Mouse (Mus musculus): ENCODE measurements around the gene Ncs1.

The Ncs1 gene

GRCm38 (mm10) chr2:31277810-31278209, 32.2 kb downstream of the Ncs1 start:
- no peak for DNase-seq (ENCODE audit: low read depth, low spot score)

GRCm38 (mm10) chr2:31278483-31278882, 32.9 kb downstream of the Ncs1 start:
- no peak for DNase-seq (ENCODE audit: low read depth, low spot score)

- no peak for DNase-seq (ENCODE audit: low read depth, low spot score)
These were observed 35.5 kb downstream of the Ncs1 start for GRCm38 (mm10) chr2:31281138-31281537.

- peak; percentile 64 for DNase-seq (ENCODE audit: low read depth, low spot score)
These were observed 36.6 kb downstream of the Ncs1 start for GRCm38 (mm10) chr2:31282266-31282665.

- no peak for DNase-seq (ENCODE audit: low read depth, low spot score)
These were observed 37.3 kb downstream of the Ncs1 start for GRCm38 (mm10) chr2:31282880-31283279.

GRCm38 (mm10) chr2:31284531-31284930, 38.9 kb downstream of the Ncs1 start:
- no peak for DNase-seq (ENCODE audit: low read depth, low spot score)

- DNase-seq (ENCODE audit: low read depth, low spot score), result peak; percentile 64
These were observed 45.8 kb downstream of the Ncs1 start for GRCm38 (mm10) chr2:31291421-31291820.

GRCm38 (mm10) chr2:31294985-31295384, 49.4 kb downstream of the Ncs1 start:
- DNase-seq (ENCODE audit: low read depth, low spot score), result peak; percentile 71

GRCm38 (mm10) chr2:31296395-31296794, 50.8 kb downstream of the Ncs1 start:
- no peak for DNase-seq (ENCODE audit: low read depth, low spot score)

- peak; percentile 83 for DNase-seq (ENCODE audit: low read depth, low spot score)
These were observed 52.1 kb downstream of the Ncs1 start for GRCm38 (mm10) chr2:31297602-31298268.

- no peak for DNase-seq (ENCODE audit: low read depth, low spot score)
These were observed 53.2 kb downstream of the Ncs1 start for GRCm38 (mm10) chr2:31298814-31299213.

GRCm38 (mm10) chr2:31299266-31299665, 53.6 kb downstream of the Ncs1 start:
- peak; percentile 76 for DNase-seq (ENCODE audit: low read depth, low spot score)

- no peak for DNase-seq (ENCODE audit: low read depth, low spot score)
These were observed 54.4 kb downstream of the Ncs1 start for GRCm38 (mm10) chr2:31299996-31300395.

GRCm38 (mm10) chr2:31303177-31303576, 57.6 kb downstream of the Ncs1 start:
- DNase-seq (ENCODE audit: low read depth, low spot score), result no peak

- no peak for DNase-seq (ENCODE audit: low read depth, low spot score)
These were observed 58.6 kb downstream of the Ncs1 start for GRCm38 (mm10) chr2:31304191-31304590.

GRCm38 (mm10) chr2:31304801-31305665, 59.4 kb downstream of the Ncs1 start:
- peak; percentile 97 for DNase-seq (ENCODE audit: low read depth, low spot score)

- peak; percentile 68 for DNase-seq (ENCODE audit: low read depth, low spot score)
These were observed 60.1 kb downstream of the Ncs1 start for GRCm38 (mm10) chr2:31305684-31306083.

- DNase-seq (ENCODE audit: low read depth, low spot score), result peak; percentile 68
These were observed 62.6 kb downstream of the Ncs1 start for GRCm38 (mm10) chr2:31308257-31308656.

GRCm38 (mm10) chr2:31309549-31309948, 63.9 kb downstream of the Ncs1 start:
- no peak for DNase-seq (ENCODE audit: low read depth, low spot score)

GRCm38 (mm10) chr2:31314007-31314465, 68.4 kb downstream of the Ncs1 start, which contains the start of gene Hmcn2:
Gene Hmcn2 (plus strand): TSS chr2:31314415.
- no peak for DNase-seq (ENCODE audit: low read depth, low spot score)

- DNase-seq (ENCODE audit: low read depth, low spot score), result no peak
These were observed 72.5 kb downstream of the Ncs1 start for GRCm38 (mm10) chr2:31318162-31318561.

- DNase-seq (ENCODE audit: low read depth, low spot score), result no peak
These were observed 73.6 kb downstream of the Ncs1 start for GRCm38 (mm10) chr2:31319200-31319599.

GRCm38 (mm10) chr2:31327186-31327585, 81.6 kb downstream of the Ncs1 start:
- no peak for DNase-seq (ENCODE audit: low read depth, low spot score)
